Mouse (Mus musculus): ENCODE measurements around the gene Sh3pxd2a. TPM values are rescaled to one million over a fixed set of nuclear protein-coding genes. Genes with fewer than 3 reads are reported as not detected.

Gene Sh3pxd2a
- total and polyA plus RNA-seq, 3 experiments = 1.3 to 4.6 (median 3.2) TPM

GRCm38 (mm10) chr19:47497736-47498135, 33.5 kb upstream of the Sh3pxd2a start:
- Histone ChIP-seq H3K27me3 (replicated peaks) (no peaks in the 10 kb centered on the region), H3K36me3 (replicated peaks in 1 of 2; ENCODE audit: control insufficient read depth in 1 of 2, insufficient read depth in 1 of 2, low read length in 1 of 2) (peaks cover 0 to 18% of the 10 kb centered on the region in 2 experiments), H3K4me3 (replicated peaks in 1 of 3; ENCODE audit: low read depth in 2 of 3, low read length in 2 of 3, poor library complexity in 1 of 3) (no peak overlapping the region), H3K4me1 (ENCODE audit: control insufficient read depth in 1 of 2, insufficient read depth in 2 of 2) (no peaks in the 10 kb centered on the region), H3K27ac (ENCODE audit: insufficient read depth, low read depth) (no peak overlapping the region), H3K9ac (ENCODE audit: insufficient read depth, low read depth) (no peak overlapping the region), H3K4me2 (ENCODE audit: insufficient read depth, low read depth, poor library complexity, severe bottlenecking) (no peak overlapping the region), H3K79me2 (replicated peaks; ENCODE audit: control insufficient read depth, extremely low read depth, insufficient read depth, poor library complexity, severe bottlenecking) (no peaks in the 10 kb centered on the region), H3K9me3 (replicated peaks; ENCODE audit: low read length) (no peaks in the 10 kb centered on the region)
- dilution Hi-C loops (cut with MboI; ENCODE audit: extremely low pct_ligation_motif_present, extremely low pct_unique_long_range_greater_than_20kb, low sequenced_read_pairs) (no loop called here), in situ Hi-C loops (cut with MboI; ENCODE audit: low pct_ligation_motif_present, low pct_unique_long_range_greater_than_20kb, low sequenced_read_pairs) (no loop called here)
- TF ChIP-seq TBP (conservative IDR thresholded peaks at IDR 0.05; ENCODE audit: low read depth, low read length) (no peak), NRF1 (IDR thresholded peaks at IDR 0.05; ENCODE audit: low read depth, low read length) (no peak), EP300 (IDR thresholded peaks at IDR 0.05; ENCODE audit: low read length) (no peak), UBTF (IDR thresholded peaks at IDR 0.05; ENCODE audit: low read depth, low read length) (no peak), TCF12 (IDR thresholded peaks at IDR 0.05; ENCODE audit: low read depth, low read length) (no peak), CTCF (conservative IDR thresholded peaks at IDR 0.05 in 1 of 2, IDR thresholded peaks at IDR 0.05 in 1 of 2; ENCODE audit: low read depth in 2 of 2, low read length in 2 of 2) (no peak), SMC3 (IDR thresholded peaks at IDR 0.05; ENCODE audit: low read depth, low read length) (no peak)
- no peak for DNase-seq (ENCODE audit: extremely low read depth)

- in situ Hi-C loops (cut with MboI; ENCODE audit: low pct_ligation_motif_present, low pct_unique_long_range_greater_than_20kb, low sequenced_read_pairs) = no loop called here
Observed at GRCm38 (mm10) chr19:47497313-47497712, 33.1 kb upstream of the Sh3pxd2a start.

GRCm38 (mm10) chr19:47493017-47493997, 29.1 kb upstream of the Sh3pxd2a start:
- Histone ChIP-seq H3K9me3 (replicated peaks; ENCODE audit: low read length) (peaks cover 2% of the 10 kb centered on the region), H3K79me2 (replicated peaks; ENCODE audit: control insufficient read depth, extremely low read depth, insufficient read depth, poor library complexity, severe bottlenecking) (no peaks in the 10 kb centered on the region), H3K4me3 (replicated peaks in 1 of 3; ENCODE audit: low read depth in 2 of 3, low read length in 2 of 3, poor library complexity in 1 of 3) (no peak overlapping the region), H3K9ac (ENCODE audit: insufficient read depth, low read depth) (no peak overlapping the region), H3K27ac (ENCODE audit: insufficient read depth, low read depth) (no peak overlapping the region), H3K4me1 (ENCODE audit: control insufficient read depth in 1 of 2, insufficient read depth in 2 of 2) (peaks cover under 1 to 5% of the 10 kb centered on the region in 2 experiments; a peak in 3 of 4 replicates), H3K36me3 (replicated peaks in 1 of 2; ENCODE audit: control insufficient read depth in 1 of 2, insufficient read depth in 1 of 2, low read length in 1 of 2) (no peaks in the 10 kb centered on the region), H3K27me3 (replicated peaks) (no peaks in the 10 kb centered on the region), H3K4me2 (ENCODE audit: insufficient read depth, low read depth, poor library complexity, severe bottlenecking) (no peak overlapping the region)
- dilution Hi-C loops (cut with MboI; ENCODE audit: extremely low pct_ligation_motif_present, extremely low pct_unique_long_range_greater_than_20kb, low sequenced_read_pairs) (no loop called here), in situ Hi-C loops (cut with MboI; ENCODE audit: low pct_ligation_motif_present, low pct_unique_long_range_greater_than_20kb, low sequenced_read_pairs) (no loop called here)
- TF ChIP-seq MEF2A (IDR thresholded peaks at IDR 0.05; ENCODE audit: borderline replicate concordance, low read depth, low read length) (no peak), POLR2AphosphoS2 (IDR thresholded peaks at IDR 0.05; ENCODE audit: low read depth, low read length) (no peak), MAFK (IDR thresholded peaks at IDR 0.05; ENCODE audit: insufficient replicate concordance, low read length) (no peak), PAX5 (IDR thresholded peaks at IDR 0.05; ENCODE audit: low read length) (no peak), USF1 (IDR thresholded peaks at IDR 0.05; ENCODE audit: low read depth, low read length) (no peak), RCOR1 (conservative IDR thresholded peaks at IDR 0.05; ENCODE audit: low read depth, low read length) (no peak), TBP (conservative IDR thresholded peaks at IDR 0.05; ENCODE audit: low read depth, low read length) (no peak), ZNF384 (IDR thresholded peaks at IDR 0.05; ENCODE audit: low read depth, low read length) (no peak), POLR2A (IDR thresholded peaks at IDR 0.05; ENCODE audit: low read depth, low read length) (no peak), MAX (IDR thresholded peaks at IDR 0.05; ENCODE audit: low read length) (no peak), EP300 (IDR thresholded peaks at IDR 0.05; ENCODE audit: low read length) (no peak), ETS1 (conservative IDR thresholded peaks at IDR 0.05; ENCODE audit: low read depth, low read length) (no peak), USF2 (conservative IDR thresholded peaks at IDR 0.05; ENCODE audit: low read depth, low read length) (no peak), ZKSCAN1 (IDR thresholded peaks at IDR 0.05; ENCODE audit: borderline replicate concordance, low read depth, low read length) (no peak), JUN (IDR thresholded peaks at IDR 0.05; ENCODE audit: insufficient read depth, low read depth, low read length) (no peak), SIN3A (IDR thresholded peaks at IDR 0.05; ENCODE audit: low read length) (no peak), SMC3 (IDR thresholded peaks at IDR 0.05; ENCODE audit: low read depth, low read length) (no peak), ZMIZ1 (IDR thresholded peaks at IDR 0.05; ENCODE audit: low read depth, low read length) (no peak)
- no peak for DNase-seq (ENCODE audit: extremely low read depth)

More at GRCm38 (mm10) chr19:47497313-47497712, 33.1 kb upstream of the Sh3pxd2a start:
- Histone ChIP-seq H3K36me3 (replicated peaks in 1 of 2; ENCODE audit: control insufficient read depth in 1 of 2, insufficient read depth in 1 of 2, low read length in 1 of 2) (peaks cover 0 to 14% of the 10 kb centered on the region in 2 experiments), H3K79me2 (replicated peaks; ENCODE audit: control insufficient read depth, extremely low read depth, insufficient read depth, poor library complexity, severe bottlenecking) (no peaks in the 10 kb centered on the region), H3K9me3 (replicated peaks; ENCODE audit: low read length) (no peaks in the 10 kb centered on the region), H3K4me2 (ENCODE audit: insufficient read depth, low read depth, poor library complexity, severe bottlenecking) (no peak overlapping the region), H3K9ac (ENCODE audit: insufficient read depth, low read depth) (no peak overlapping the region), H3K4me3 (replicated peaks in 1 of 3; ENCODE audit: low read depth in 2 of 3, low read length in 2 of 3, poor library complexity in 1 of 3) (no peak overlapping the region), H3K4me1 (ENCODE audit: control insufficient read depth in 1 of 2, insufficient read depth in 2 of 2) (peaks cover 0 to under 1% of the 10 kb centered on the region in 2 experiments; a peak in 2 of 4 replicates), H3K27ac (ENCODE audit: insufficient read depth, low read depth) (no peak overlapping the region), H3K27me3 (replicated peaks) (no peaks in the 10 kb centered on the region)
- dilution Hi-C loops (cut with MboI; ENCODE audit: extremely low pct_ligation_motif_present, extremely low pct_unique_long_range_greater_than_20kb, low sequenced_read_pairs) = no loop called here
- TF ChIP-seq MAX (IDR thresholded peaks at IDR 0.05; ENCODE audit: low read length) (no peak), CHD1 (IDR thresholded peaks at IDR 0.05; ENCODE audit: low read depth, low read length) (no peak), PAX5 (IDR thresholded peaks at IDR 0.05; ENCODE audit: low read length) (no peak), MAZ (IDR thresholded peaks at IDR 0.05; ENCODE audit: low read depth, low read length) (no peak), MAFK (IDR thresholded peaks at IDR 0.05; ENCODE audit: insufficient replicate concordance, low read length) (no peak)
- DNase-seq (ENCODE audit: extremely low read depth) = no peak

Data from CH12.LX (cell line).